Mouse (Mus musculus) hematopoietic stem cell, adult 5-6 weeks (primary cell): ENCODE data around the gene Gm10382. TPM values are rescaled to one million over a fixed set of nuclear protein-coding genes. Genes with fewer than 3 reads are reported as not detected.

ENCODE experiments used
- ATAC-seq, 2 experiments: fragments of 125-278 bp in 1 of 2; replicated peaks in 1 of 2; 2 replicates each; pipeline ENCODE4 v1.8.0; 2016 to 2017; ENCODE audit warnings: inconsistent platforms in 2 of 2, mild to moderate bottlenecking in 2 of 2, moderate number of reproducible peaks in 2 of 2, low read depth in 1 of 2, moderate TSS enrichment in 1 of 2; ENCODE audit not compliant: low FRiP score in 2 of 2, poor library complexity in 2 of 2, severe bottlenecking in 2 of 2, insufficient read depth in 1 of 2, low TSS enrichment in 1 of 2
- total RNA-seq: library from RNA; stranded (forward); fragments of 172-1452, 232-1000 nt; gene quantifications from 2 replicates; pipeline ENCODE4 v1.2.3, GENCODE M21; 2017

Gm10382 gene
- 0.63 and 1.6 TPM in 2 replicates for total RNA-seq

- peak; percentile 38 to 57 for ATAC-seq
These were observed at the start of gene Gm10382 for GRCm38 (mm10) chr5:125389131-125389578. TSS of gene Gm10382 (plus strand) at chr5:125389322.

- ATAC-seq, result no peak; a peak in 1 of 4 replicates
These were observed 49.1 kb upstream of the Gm10382 start for GRCm38 (mm10) chr5:125339851-125340531.

DNA sequence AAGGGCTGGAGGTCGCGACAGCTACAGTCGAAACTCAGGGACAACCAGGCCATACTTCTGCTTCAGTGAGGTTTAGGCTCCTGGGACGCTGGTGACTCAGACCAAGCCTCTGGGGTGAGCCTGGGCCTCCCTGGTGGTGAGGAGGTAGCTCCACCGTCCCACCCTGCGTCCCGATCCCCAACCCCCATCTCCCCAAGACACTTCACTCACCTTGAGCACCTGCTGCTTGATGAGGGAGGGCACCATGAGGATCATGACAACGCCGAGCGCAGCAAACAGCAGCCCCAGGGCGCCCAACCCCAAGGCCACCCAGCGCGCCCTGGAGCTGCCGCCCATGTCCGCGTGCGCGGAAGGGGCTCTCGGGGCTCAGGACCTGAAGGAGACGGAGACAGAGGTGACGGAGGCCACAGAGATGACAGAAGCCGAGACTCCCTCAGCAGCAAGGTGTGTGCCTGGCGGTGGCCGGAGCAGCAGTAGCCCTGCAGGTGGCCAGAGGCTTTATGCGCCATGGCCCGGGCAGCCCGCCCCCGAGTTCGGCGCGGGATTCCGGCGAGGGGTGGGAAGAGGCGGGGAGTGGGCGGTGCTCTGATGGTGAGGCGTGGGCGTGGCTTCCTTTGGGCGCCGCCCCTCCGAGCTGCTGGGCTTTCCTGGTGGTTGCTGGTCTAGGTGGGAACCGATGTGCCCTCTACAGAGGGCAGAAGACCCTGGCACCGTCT, 48.4 kb upstream of the Gm10382 start, which contains the start of gene Scarb1:
Gene Scarb1 (minus strand): TSS at position 548 of the 716 bp plus-strand sequence.
- peak; percentile 70 to 77 for ATAC-seq

- no peak for ATAC-seq
These were observed 47.5 kb upstream of the Gm10382 start for GRCm38 (mm10) chr5:125341459-125342090.

GRCm38 (mm10) chr5:125344296-125344695, 44.8 kb upstream of the Gm10382 start:
- no peak for ATAC-seq

- no peak for ATAC-seq
These were observed 41.1 kb upstream of the Gm10382 start for GRCm38 (mm10) chr5:125348067-125348466.

GRCm38 (mm10) chr5:125348487-125348886, 40.6 kb upstream of the Gm10382 start:
- ATAC-seq, result peak; percentile 62; a peak in 3 of 4 replicates

GRCm38 (mm10) chr5:125349391-125349790, 39.7 kb upstream of the Gm10382 start:
- ATAC-seq, result no peak

DNA sequence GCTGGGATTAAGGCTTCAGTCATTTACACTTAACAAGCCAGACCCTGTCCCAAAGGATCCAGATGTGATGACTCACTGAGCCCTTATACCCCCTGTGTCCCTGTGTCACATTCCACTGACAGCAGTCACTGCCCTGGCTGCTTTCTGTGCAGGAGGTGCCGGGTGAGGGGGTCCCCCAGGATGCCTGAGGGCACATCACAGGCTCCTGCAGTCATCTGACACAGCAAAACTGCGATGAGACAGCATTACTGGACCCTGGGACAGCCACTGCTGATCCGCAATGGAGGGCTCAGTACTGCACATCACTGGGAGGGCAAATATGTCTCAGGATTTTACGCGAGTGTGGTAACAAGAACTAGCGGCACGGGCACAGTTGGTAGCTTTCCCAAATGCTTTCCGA, 38.1 kb upstream of the Gm10382 start:
- ATAC-seq, result no peak

DNA sequence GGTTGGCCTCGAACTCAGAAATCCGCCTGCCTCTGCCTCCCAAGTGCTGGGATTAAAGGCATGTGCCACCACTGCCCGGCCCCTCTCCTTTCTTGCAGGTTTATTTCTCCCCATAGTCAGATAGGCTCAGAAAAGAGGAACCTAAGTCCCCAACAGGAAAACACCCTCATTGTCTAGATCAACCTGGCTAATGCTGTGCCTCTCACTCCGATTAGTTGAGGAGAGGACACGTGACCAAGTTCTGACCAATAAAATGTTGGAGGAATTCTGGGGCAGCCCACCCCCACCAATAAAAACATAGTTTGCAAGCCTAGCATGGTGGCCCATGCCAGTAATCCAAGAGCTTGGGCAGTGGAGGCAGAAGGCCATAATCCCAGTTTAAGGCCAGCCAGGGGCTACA, 37.2 kb upstream of the Gm10382 start:
- peak in 1 of 2 experiments; percentile 44; a peak in 2 of 4 replicates for ATAC-seq

DNA sequence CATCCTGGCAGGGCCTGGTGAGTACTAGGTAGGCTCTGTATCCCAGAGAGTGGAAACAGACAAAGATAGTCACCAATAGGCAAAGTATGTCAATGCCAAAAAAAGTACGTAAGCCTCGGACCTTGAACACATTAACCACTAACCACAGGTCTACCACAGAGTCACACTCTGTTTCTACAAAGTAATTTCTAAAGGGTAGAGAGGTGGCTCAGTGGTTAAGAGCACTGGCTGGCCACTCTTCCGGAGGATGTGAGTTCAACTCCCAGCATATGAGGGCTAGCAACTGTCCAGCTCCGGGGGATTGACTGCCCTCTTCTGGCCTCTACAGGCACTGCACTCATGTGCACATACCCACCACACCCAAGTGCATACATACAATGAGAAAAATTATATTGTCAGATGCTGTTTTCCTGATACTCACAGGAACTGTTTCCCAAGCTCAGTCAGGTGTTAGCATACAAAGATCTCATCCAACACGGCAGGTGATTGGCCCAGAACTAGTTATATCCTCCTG, 36.3 kb upstream of the Gm10382 start:
- ATAC-seq, result no peak

DNA sequence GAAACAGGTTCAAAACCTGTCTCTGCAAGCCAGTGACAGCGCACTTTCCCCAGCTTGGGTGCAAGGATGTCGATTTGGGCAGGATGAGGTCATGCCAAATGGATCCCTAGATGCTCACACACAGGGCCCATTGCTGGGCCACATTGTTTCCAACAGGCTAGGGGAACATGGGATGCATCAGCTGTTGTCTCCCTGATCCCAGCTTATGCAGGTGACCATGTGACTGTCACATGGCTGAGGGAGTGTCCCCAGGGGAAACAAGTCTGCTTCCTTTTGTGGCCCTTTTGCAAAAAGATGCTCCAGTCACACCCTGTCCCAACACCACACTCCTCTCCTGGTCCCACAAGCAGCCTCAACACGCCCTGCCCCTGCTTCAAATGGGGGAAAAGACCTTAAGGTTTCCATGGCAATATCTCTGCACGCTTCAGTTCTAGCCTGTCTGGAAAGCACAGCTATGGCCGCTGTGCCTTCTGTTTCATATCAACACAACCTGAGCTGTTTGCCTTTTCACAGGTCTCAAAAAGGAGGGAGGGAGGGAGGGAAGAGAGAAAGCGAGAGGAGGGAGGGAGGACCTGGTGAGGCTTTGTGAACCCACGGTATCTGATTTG, 34.1 kb upstream of the Gm10382 start:
- no peak for ATAC-seq

DNA sequence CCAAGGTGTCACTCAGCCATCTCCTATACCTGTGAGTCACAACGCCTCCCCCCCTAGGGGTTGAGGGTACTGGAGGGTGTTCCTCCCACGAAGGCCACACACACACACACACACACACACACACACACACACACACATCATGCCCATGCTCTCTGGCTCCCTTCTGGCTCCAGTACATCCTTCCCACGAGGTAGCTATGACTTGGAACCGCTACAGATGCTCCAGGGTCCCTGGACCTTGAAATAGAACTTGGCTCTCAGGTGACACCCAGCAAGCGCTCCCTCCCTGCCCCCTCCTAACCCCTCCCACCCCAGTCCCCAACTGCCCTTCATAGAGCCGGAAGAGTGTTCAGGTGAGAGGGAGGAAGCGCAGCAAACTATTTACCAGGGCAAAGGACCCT, 33.5 kb upstream of the Gm10382 start:
- no peak for ATAC-seq

DNA sequence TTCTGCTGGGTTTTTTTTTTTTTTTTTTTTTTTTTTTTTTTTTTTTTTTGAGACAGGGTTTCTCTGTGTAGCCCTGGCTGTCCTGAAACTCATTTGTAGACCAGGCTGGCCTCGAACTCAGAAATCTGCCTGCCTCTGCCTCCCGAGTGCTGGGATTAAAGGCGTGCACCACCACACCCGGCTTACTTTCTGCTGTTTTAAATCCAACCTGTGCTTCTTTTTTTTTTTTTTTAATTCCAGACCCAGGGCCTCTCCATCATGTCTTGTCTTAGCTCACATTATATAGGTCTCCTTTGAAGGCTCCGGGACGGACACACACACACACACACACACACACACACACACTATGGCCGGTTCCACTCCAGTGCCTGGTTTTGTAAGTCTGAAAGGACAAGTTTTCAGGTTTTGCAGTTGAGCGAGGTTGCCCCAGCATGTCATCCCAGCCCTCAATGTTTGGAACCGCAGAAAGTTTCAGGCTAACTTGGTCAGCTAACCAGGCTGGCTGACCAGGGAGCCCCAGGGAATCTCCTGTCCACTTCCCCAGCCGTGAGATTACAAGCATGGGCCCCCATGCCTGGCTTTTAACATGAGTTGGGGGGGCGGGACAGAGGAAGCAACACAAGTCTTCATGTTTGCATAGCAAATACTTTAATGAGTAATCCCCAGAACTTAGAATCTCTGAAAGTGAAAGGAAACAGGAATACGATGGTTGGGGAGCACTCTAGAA, 31.4 kb upstream of the Gm10382 start:
- ATAC-seq, result peak in 1 of 2 experiments; percentile 20; a peak in 2 of 4 replicates

- ATAC-seq, result peak; percentile 93 to 95
These were observed 30.9 kb upstream of the Gm10382 start for GRCm38 (mm10) chr5:125358270-125358608.

GRCm38 (mm10) chr5:125360566-125360965, 28.6 kb upstream of the Gm10382 start:
- ATAC-seq, result no peak

GRCm38 (mm10) chr5:125360981-125361510, 28.1 kb upstream of the Gm10382 start:
- ATAC-seq, result no peak
